Mouse (Mus musculus) ES-E14 (cell line): ENCODE measurements around the gene Dynlt1f.
"Not testable (repeated sequence)": the region's sequence is repeated elsewhere in the genome, so short reads cannot be mapped to it uniquely, and the experiment has no call there.

Experiments used
- CHD2 ChIP-seq: IDR thresholded peaks from 2 replicates; pipeline ENCODE4 v1.6.1; 2014; ENCODE audit warnings: mild to moderate bottlenecking, low read depth, low read length, inconsistent platforms
- HCFC1 ChIP-seq: IDR thresholded peaks from 2 replicates; pipeline ENCODE4 v1.6.1; 2012; ENCODE audit warnings: low read length, inconsistent platforms, borderline replicate concordance; ENCODE audit not compliant: insufficient read depth
- MAFK ChIP-seq: IDR thresholded peaks from 2 replicates; pipeline ENCODE4 v1.6.1; 2014; ENCODE audit warnings: mild to moderate bottlenecking, low read depth, low read length, inconsistent platforms; ENCODE audit not compliant: insufficient read depth
- ZC3H11A ChIP-seq: IDR thresholded peaks from 2 replicates; pipeline ENCODE4 v1.6.1; 2012; ENCODE audit warnings: low read depth, mild to moderate bottlenecking, inconsistent platforms, low read length, borderline replicate concordance
- ZNF384 ChIP-seq: IDR thresholded peaks from 2 replicates; pipeline ENCODE4 v1.6.1; 2012; ENCODE audit warnings: low read depth, low read length, inconsistent platforms

DNA sequence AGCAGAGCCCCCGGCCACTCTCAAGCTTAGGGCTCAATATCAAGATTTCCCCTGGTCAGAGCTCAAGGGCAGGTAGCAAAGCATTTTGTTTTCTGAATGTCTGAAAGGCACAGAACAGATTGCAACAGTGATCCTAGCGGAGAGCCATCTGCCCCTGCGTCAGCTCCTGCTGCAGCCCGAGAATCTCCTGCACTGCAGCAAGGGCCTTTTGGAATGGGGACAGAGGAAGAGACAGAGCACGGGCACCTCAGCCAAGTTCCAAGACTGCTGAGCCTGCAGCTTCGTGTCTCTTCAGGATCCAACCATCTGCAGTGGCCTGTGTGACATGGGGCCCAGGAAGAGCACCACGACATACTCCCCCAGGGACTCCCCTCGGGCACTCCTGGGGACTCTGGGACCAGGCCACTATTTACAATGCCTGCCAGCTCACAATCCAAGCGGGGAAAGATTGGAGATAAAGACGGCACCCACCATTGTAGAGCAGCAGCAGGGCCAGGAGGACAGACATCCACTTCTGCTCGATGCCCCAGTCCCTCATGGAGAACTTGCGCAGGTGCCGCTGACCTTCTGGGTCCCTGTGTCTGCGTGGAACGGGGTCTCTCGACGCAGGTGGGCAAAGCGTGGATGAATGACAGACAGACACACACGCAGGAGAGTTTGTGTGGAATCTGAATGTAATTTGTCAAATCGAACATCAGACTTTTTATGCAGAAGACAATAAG lies 34.8 kb downstream of the Dynlt1f start:
- TF ChIP-seq HCFC1, ZC3H11A, ZNF384, CHD2, MAFK: not testable (repeated sequence)
